Mouse (Mus musculus) E14TG2a.4 (cell line): ENCODE measurements around the gene E130208F15Rik.

Source experiments
- CTCF ChIP-seq: conservative IDR thresholded peaks from 2 replicates; pipeline ENCODE4 v1.5.1; 2014; ENCODE audit warnings: low read length
- NANOG ChIP-seq: IDR thresholded peaks from 2 replicates; pipeline ENCODE4 v1.6.1; 2014; ENCODE audit warnings: borderline replicate concordance, low read length, mixed read lengths

DNA sequence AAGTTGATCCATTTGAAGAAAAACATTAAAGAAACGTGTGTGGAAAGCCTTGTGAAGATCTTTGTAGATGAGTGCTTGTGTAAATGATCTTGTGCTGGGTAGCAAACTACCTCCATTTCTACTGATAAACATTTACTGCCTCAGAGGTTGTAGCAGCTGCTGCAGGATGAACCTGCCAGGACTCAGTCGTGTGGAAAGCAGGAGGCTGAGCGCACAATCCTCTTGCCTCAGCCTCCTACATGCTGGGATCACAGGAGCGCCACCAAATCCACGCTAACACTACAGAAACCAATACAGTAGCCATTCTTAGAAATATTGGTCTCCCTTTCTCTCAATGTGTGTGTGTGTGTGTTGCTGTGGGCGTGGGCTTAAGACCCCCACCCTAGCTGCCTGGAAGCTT, 33.5 kb upstream of the E130208F15Rik start:
- no peak for TF ChIP-seq CTCF
- no peak for TF ChIP-seq NANOG
